Comparison of ENCODE assay signal across 20 mouse cellular contexts in genomic region chr10:28249047-28249446, GRCm38 (mm10).
DNase-seq lines count a peak whose midpoint lies in the region; ATAC-seq and TF ChIP-seq lines count a peak whose summit lies in the region.
"Had no signal": no experiment of that assay in that cellular context is flagged by ENCODE, and none has a peak within 500 bp of the region (broad histone marks: within the 10 kb centered on the region; RNA-seq: fewer than 3 reads in every experiment).

No protein-coding gene starts in this region.

- peak; percentile 94 for DNase-seq in heart, adult 11 months
- peak; percentile 24 to 50 for DNase-seq in heart, adult 9 months (ENCODE audit: low spot score in 2 of 2)
- DNase-seq in NIH3T3 (ENCODE audit: low read depth) = peak; percentile 6
- DNase-seq in fibroblast of lung, adult 2 months (ENCODE audit: low read depth) = peak; percentile 41
- DNase-seq in forebrain, postnatal 0 days = no peak
- DNase-seq: adrenal gland, postnatal 14 days; cerebellum, adult 11-12 months; cerebellum, adult 9-10 months; cerebellum, postnatal 36 days; gastrocnemius, postnatal 25 days; kidney, adult 2 months had no signal

- no peaks in the 10 kb centered on the region for H3K27me3 ChIP-seq in heart, embryonic 12.5 days (replicated peaks)
- H3K27me3 ChIP-seq in heart, embryonic 11.5 days (ENCODE audit: control insufficient read depth, insufficient read depth, low read length) = no peaks in the 10 kb centered on the region
- no peaks in the 10 kb centered on the region for H3K27me3 ChIP-seq in neural tube, embryonic 15.5 days (replicated peaks)
- H3K27me3 ChIP-seq in forebrain, postnatal 0 days (ENCODE audit: insufficient read depth, low read length) = no peaks in the 10 kb centered on the region
- H3K27me3 ChIP-seq: CH12.LX; embryonic facial prominence, embryonic 15.5 days; forebrain, embryonic 15.5 days; hindbrain, embryonic 15.5 days had no signal

- WGBS in heart, embryonic 12.5 days = 91% methylated on average over 4 of the region's 4 CpGs
- 80% methylated on average over 4 of the region's 4 CpGs for WGBS in heart, embryonic 11.5 days (ENCODE audit: insufficient replicate concordance)
- WGBS in neural tube, embryonic 15.5 days = 92% methylated on average over 4 of the region's 4 CpGs
- WGBS in forebrain, postnatal 0 days = 84% methylated on average over 4 of the region's 4 CpGs

- ATAC-seq in heart, embryonic 12.5 days (ENCODE audit: insufficient number of reproducible peaks, low FRiP score) = no peak
- no peak for ATAC-seq in heart, embryonic 11.5 days (replicated peaks; ENCODE audit: insufficient number of reproducible peaks, low FRiP score, low TSS enrichment)
- no peak for ATAC-seq in neural tube, embryonic 15.5 days (ENCODE audit: low FRiP score)
- no peak for ATAC-seq in forebrain, postnatal 0 days
- ATAC-seq: forebrain, embryonic 15.5 days; intestine, embryonic 16.5 days had no signal

- H3K4me2 ChIP-seq in heart, embryonic 12.5 days = no peak overlapping the region
- H3K4me2 ChIP-seq in heart, embryonic 11.5 days = no peak overlapping the region
- H3K4me2 ChIP-seq in neural tube, embryonic 15.5 days = no peak overlapping the region
- no peak overlapping the region for H3K4me2 ChIP-seq in forebrain, postnatal 0 days (ENCODE audit: low read depth)
- H3K4me2 ChIP-seq: embryonic facial prominence, embryonic 15.5 days; forebrain, embryonic 15.5 days; hindbrain, embryonic 15.5 days had no signal

- H3K36me3 ChIP-seq in heart, embryonic 12.5 days = no peaks in the 10 kb centered on the region
- no peaks in the 10 kb centered on the region for H3K36me3 ChIP-seq in heart, embryonic 11.5 days (ENCODE audit: control insufficient read depth, insufficient read depth, low read length)
- no peaks in the 10 kb centered on the region for H3K36me3 ChIP-seq in neural tube, embryonic 15.5 days
- no peaks in the 10 kb centered on the region for H3K36me3 ChIP-seq in forebrain, postnatal 0 days (ENCODE audit: insufficient read depth)
- H3K36me3 ChIP-seq: embryonic facial prominence, embryonic 15.5 days; forebrain, embryonic 15.5 days; hindbrain, embryonic 15.5 days had no signal

- TF ChIP-seq CTCF in forebrain, postnatal 0 days (IDR thresholded peaks at IDR 0.05; ENCODE audit: low read depth) = no peak

- no peaks in the 10 kb centered on the region for H3K4me1 ChIP-seq in heart, embryonic 12.5 days (replicated peaks)
- no peaks in the 10 kb centered on the region for H3K4me1 ChIP-seq in heart, embryonic 11.5 days (ENCODE audit: control insufficient read depth, insufficient read depth, low read length)
- 0 out of 2 replicates have a peak, but pooled peaks cover 6% of the 10 kb centered on the region for H3K4me1 ChIP-seq in neural tube, embryonic 15.5 days
- H3K4me1 ChIP-seq in forebrain, postnatal 0 days (ENCODE audit: insufficient read depth) = 0 out of 2 replicates have a peak, but pooled peaks cover 6% of the 10 kb centered on the region
- H3K4me1 ChIP-seq: embryonic facial prominence, embryonic 15.5 days; hindbrain, embryonic 15.5 days had no signal

- no peak overlapping the region for H3K4me3 ChIP-seq in heart, embryonic 12.5 days
- no peak overlapping the region for H3K4me3 ChIP-seq in heart, embryonic 11.5 days (ENCODE audit: low read depth, low read length)
- no peak overlapping the region for H3K4me3 ChIP-seq in neural tube, embryonic 15.5 days (replicated peaks)
- H3K4me3 ChIP-seq in forebrain, postnatal 0 days (ENCODE audit: low read depth, low read length) = no peak overlapping the region
- H3K4me3 ChIP-seq: embryonic facial prominence, embryonic 15.5 days; erythroblast, embryonic 14.5 days; forebrain, embryonic 15.5 days; hindbrain, embryonic 15.5 days had no signal

- no peak overlapping the region for H3K27ac ChIP-seq in heart, embryonic 12.5 days (ENCODE audit: poor library complexity, severe bottlenecking)
- H3K27ac ChIP-seq in heart, embryonic 11.5 days (ENCODE audit: low read depth, low read length) = no peak overlapping the region
- H3K27ac ChIP-seq in neural tube, embryonic 15.5 days (replicated peaks) = no peak overlapping the region
- no peak overlapping the region for H3K27ac ChIP-seq in forebrain, postnatal 0 days (ENCODE audit: low read depth, low read length)
- H3K27ac ChIP-seq: embryonic facial prominence, embryonic 15.5 days; forebrain, embryonic 15.5 days; hindbrain, embryonic 15.5 days had no signal

- H3K9ac ChIP-seq in heart, embryonic 12.5 days = no peak overlapping the region
- H3K9ac ChIP-seq in heart, embryonic 11.5 days (ENCODE audit: low read depth, low read length) = no peak overlapping the region
- H3K9ac ChIP-seq in neural tube, embryonic 15.5 days (replicated peaks) = no peak overlapping the region
- no peak overlapping the region for H3K9ac ChIP-seq in forebrain, postnatal 0 days
- H3K9ac ChIP-seq: embryonic facial prominence, embryonic 15.5 days; forebrain, embryonic 15.5 days; hindbrain, embryonic 15.5 days had no signal

- no peaks in the 10 kb centered on the region for H3K9me3 ChIP-seq in heart, embryonic 12.5 days (replicated peaks)
- no peaks in the 10 kb centered on the region for H3K9me3 ChIP-seq in heart, embryonic 11.5 days (replicated peaks; ENCODE audit: control insufficient read depth, low read length)
- H3K9me3 ChIP-seq in neural tube, embryonic 15.5 days (replicated peaks) = no peaks in the 10 kb centered on the region
- no peaks in the 10 kb centered on the region for H3K9me3 ChIP-seq in forebrain, postnatal 0 days (ENCODE audit: low read length)
- H3K9me3 ChIP-seq: embryonic facial prominence, embryonic 15.5 days; forebrain, embryonic 15.5 days; hindbrain, embryonic 15.5 days had no signal
